Mouse (Mus musculus) megakaryocyte, embryonic 14.5 days (primary cell): ENCODE data around the gene Mlxip. TPM values are rescaled to one million over a fixed set of nuclear protein-coding genes. Genes with fewer than 3 reads are reported as not detected.

ENCODE experiments used
- H3K27me3 ChIP-seq: replicated peaks from 2 replicates; pipeline ENCODE3; 2012; ENCODE audit warnings: inconsistent platforms
- H3K36me3 ChIP-seq: replicated peaks from 2 replicates; pipeline ENCODE3; 2012; ENCODE audit warnings: low read length, inconsistent platforms, mixed read lengths
- H3K4me1 ChIP-seq: 2 replicates; pipeline ENCODE4 v1.6.1; 2012; ENCODE audit warnings: inconsistent platforms
- H3K4me3 ChIP-seq: replicated peaks from 2 replicates; pipeline ENCODE3; 2012; ENCODE audit warnings: moderate library complexity, mild to moderate bottlenecking, inconsistent platforms
- H3K9me3 ChIP-seq: 2 replicates; pipeline ENCODE4 v1.6.1; 2012; ENCODE audit warnings: inconsistent platforms
- FLI1 ChIP-seq: IDR thresholded peaks from 2 replicates; pipeline ENCODE4 v1.6.1; 2012; ENCODE audit warnings: low read length, inconsistent platforms, mixed read lengths
- GATA1 ChIP-seq: IDR thresholded peaks from 3 replicates; pipeline ENCODE4 v1.6.1; 2012; ENCODE audit warnings: mixed read lengths, low read length, inconsistent platforms, borderline replicate concordance
- polyA plus RNA-seq: library from polyadenylated mRNA; stranded (reverse); fragments of >175 nt; gene quantifications from 2 replicates; pipeline ENCODE4 v1.2.3, GENCODE M21; 2012; ENCODE audit warnings: low replicate concordance; ENCODE audit not compliant: insufficient read depth

Mlxip gene
- polyA plus RNA-seq, 1 experiment, result 3.1 TPM

- peaks cover 89% of the 10 kb centered on the region for H3K36me3 ChIP-seq
- H3K9me3 ChIP-seq, result no peaks in the 10 kb centered on the region
- H3K4me1 ChIP-seq, result peaks cover 15% of the 10 kb centered on the region; the same call in 1 of the 2 replicates
- no peak overlapping the region for H3K4me3 ChIP-seq
- TF ChIP-seq GATA1 (no peak), FLI1 (no peak)
- no peaks in the 10 kb centered on the region for H3K27me3 ChIP-seq
Measured at GRCm38 (mm10) chr5:123362911-123363310, 31.7 kb upstream of the Mlxip start.

- TF ChIP-seq FLI1 (no peak), GATA1 (no peak)
- Histone ChIP-seq H3K4me3 (no peak overlapping the region), H3K36me3 (peaks cover 87% of the 10 kb centered on the region), H3K27me3 (no peaks in the 10 kb centered on the region), H3K4me1 (peaks cover 15% of the 10 kb centered on the region; the same call in 1 of the 2 replicates), H3K9me3 (no peaks in the 10 kb centered on the region)
Measured at GRCm38 (mm10) chr5:123364302-123364971, 30.2 kb upstream of the Mlxip start.

- TF ChIP-seq GATA1, result no peak
- TF ChIP-seq FLI1, result no peak
- Histone ChIP-seq H3K4me1 (peaks cover 12% of the 10 kb centered on the region), H3K4me3 (no peak overlapping the region), H3K36me3 (peaks cover 86% of the 10 kb centered on the region), H3K9me3 (no peaks in the 10 kb centered on the region), H3K27me3 (no peaks in the 10 kb centered on the region)
Measured at GRCm38 (mm10) chr5:123368869-123369488, 25.6 kb upstream of the Mlxip start.

GRCm38 (mm10) chr5:123370049-123370448 is 24.5 kb upstream of the Mlxip start:
- peaks cover 8% of the 10 kb centered on the region for H3K4me1 ChIP-seq
- H3K36me3 ChIP-seq, result peaks cover 80% of the 10 kb centered on the region
- no peaks in the 10 kb centered on the region for H3K9me3 ChIP-seq
- no peak overlapping the region for H3K4me3 ChIP-seq
- H3K27me3 ChIP-seq, result no peaks in the 10 kb centered on the region
- TF ChIP-seq FLI1 (no peak), GATA1 (no peak)

- peaks cover 41% of the 10 kb centered on the region for H3K36me3 ChIP-seq
- no peak overlapping the region for H3K4me3 ChIP-seq
- H3K9me3 ChIP-seq, result no peaks in the 10 kb centered on the region
- H3K27me3 ChIP-seq, result no peaks in the 10 kb centered on the region
- no peak for TF ChIP-seq GATA1
- no peak for TF ChIP-seq FLI1
- peaks cover 28% of the 10 kb centered on the region for H3K4me1 ChIP-seq
Measured at GRCm38 (mm10) chr5:123375262-123375661, 19.3 kb upstream of the Mlxip start.

- Histone ChIP-seq H3K36me3 (peaks cover 34% of the 10 kb centered on the region), H3K4me3 (no peak overlapping the region), H3K9me3 (no peaks in the 10 kb centered on the region), H3K27me3 (no peaks in the 10 kb centered on the region), H3K4me1 (peaks cover 25% of the 10 kb centered on the region)
- no peak for TF ChIP-seq GATA1
- TF ChIP-seq FLI1, result no peak
Measured at GRCm38 (mm10) chr5:123375793-123376452, 18.7 kb upstream of the Mlxip start.

- H3K36me3 ChIP-seq, result peaks cover 28% of the 10 kb centered on the region
- no peaks in the 10 kb centered on the region for H3K27me3 ChIP-seq
- no peak overlapping the region for H3K4me3 ChIP-seq
- TF ChIP-seq FLI1, result no peak
- no peak for TF ChIP-seq GATA1
- peaks cover 29% of the 10 kb centered on the region for H3K4me1 ChIP-seq
- H3K9me3 ChIP-seq, result no peaks in the 10 kb centered on the region
Measured at GRCm38 (mm10) chr5:123376569-123376968, 18.0 kb upstream of the Mlxip start.

- Histone ChIP-seq H3K36me3 (peaks cover 20% of the 10 kb centered on the region), H3K4me1 (peaks cover 36% of the 10 kb centered on the region), H3K4me3 (no peak overlapping the region), H3K27me3 (no peaks in the 10 kb centered on the region), H3K9me3 (no peaks in the 10 kb centered on the region)
- no peak for TF ChIP-seq GATA1
- no peak for TF ChIP-seq FLI1
Measured at GRCm38 (mm10) chr5:123377120-123377955, 17.3 kb upstream of the Mlxip start.

GRCm38 (mm10) chr5:123378712-123379111 is 15.9 kb upstream of the Mlxip start:
- peaks cover 1% of the 10 kb centered on the region; the same call in 1 of the 2 replicates for H3K9me3 ChIP-seq
- TF ChIP-seq GATA1, result no peak
- TF ChIP-seq FLI1, result no peak
- H3K36me3 ChIP-seq, result peaks cover 7% of the 10 kb centered on the region
- peaks cover under 1% of the 10 kb centered on the region for H3K27me3 ChIP-seq
- no peak overlapping the region for H3K4me3 ChIP-seq
- H3K4me1 ChIP-seq, result peaks cover 37% of the 10 kb centered on the region
